Mouse (Mus musculus): Measurements from ENCODE around the gene Faim2. TPM values are rescaled to one million over a fixed set of nuclear protein-coding genes. Genes with fewer than 3 reads are reported as not detected.

The Faim2 gene
- 0.91 and 1.1 TPM in 2 replicates for polyA plus RNA-seq (2015; fragmentation: Nextera tagmentation; extraction: Ambion mirVana)

DNA sequence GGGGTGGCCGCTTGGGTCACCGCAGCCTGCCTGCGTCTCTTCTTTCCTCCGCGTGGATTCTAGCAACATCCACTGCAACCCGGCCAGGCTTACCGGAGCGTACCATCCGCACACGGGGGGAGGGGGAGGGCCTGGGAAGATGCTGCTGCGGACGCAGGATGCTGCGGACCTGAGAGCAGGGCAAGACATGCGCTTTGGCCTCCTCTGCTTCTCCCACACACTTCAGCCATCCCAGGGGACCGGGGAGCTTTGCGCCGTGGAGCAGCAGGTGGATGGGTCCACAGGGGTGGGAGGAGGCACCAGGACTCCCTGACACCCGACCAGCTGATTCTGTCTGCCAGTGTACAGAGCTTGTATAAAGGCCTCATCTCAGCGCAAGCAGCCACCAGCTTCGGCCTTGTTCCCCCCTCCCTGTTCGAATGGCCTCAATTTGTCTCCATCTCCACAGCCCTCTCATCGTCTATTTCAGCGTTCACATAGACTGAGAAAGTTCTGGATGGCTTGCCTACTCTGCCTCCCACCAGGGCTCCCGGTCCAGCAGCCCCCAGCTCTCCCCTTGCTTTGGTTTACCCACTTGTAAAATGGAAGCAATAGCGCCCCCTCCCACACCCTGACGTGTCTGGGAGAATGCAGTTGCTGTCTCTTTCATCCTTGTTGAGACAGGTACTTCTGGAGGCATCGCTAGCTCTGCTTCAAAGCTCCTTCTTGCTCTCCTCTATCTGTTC lies at the start of gene Faim2:
Gene Faim2 (minus strand): TSS at position 537 of the 725 bp plus-strand sequence.
- WGBS, result 13% methylated on average over 27 of the region's 27 CpGs
- Histone ChIP-seq H3K36me3 (ENCODE audit: control insufficient read depth, insufficient read depth, low read length) (no peaks in the 10 kb centered on the region), H3K4me2 (ENCODE audit: low read depth, low read length) (no peak within 1 kb of the TSS), H3K9ac (ENCODE audit: low read depth, low read length) (no peak within 1 kb of the TSS), H3K27ac (ENCODE audit: low read length) (no peak within 1 kb of the TSS), H3K27me3 (replicated peaks; ENCODE audit: control insufficient read depth, insufficient read depth, low read length) (peaks cover 23% of the 10 kb centered on the region), H3K4me1 (ENCODE audit: control insufficient read depth, insufficient read depth, low read length) (no peaks in the 10 kb centered on the region), H3K9me3 (ENCODE audit: control insufficient read depth, low read length) (no peaks in the 10 kb centered on the region), H3K4me3 (ENCODE audit: low read length) (no peak within 1 kb of the TSS)
- no peak for ATAC-seq

DNA sequence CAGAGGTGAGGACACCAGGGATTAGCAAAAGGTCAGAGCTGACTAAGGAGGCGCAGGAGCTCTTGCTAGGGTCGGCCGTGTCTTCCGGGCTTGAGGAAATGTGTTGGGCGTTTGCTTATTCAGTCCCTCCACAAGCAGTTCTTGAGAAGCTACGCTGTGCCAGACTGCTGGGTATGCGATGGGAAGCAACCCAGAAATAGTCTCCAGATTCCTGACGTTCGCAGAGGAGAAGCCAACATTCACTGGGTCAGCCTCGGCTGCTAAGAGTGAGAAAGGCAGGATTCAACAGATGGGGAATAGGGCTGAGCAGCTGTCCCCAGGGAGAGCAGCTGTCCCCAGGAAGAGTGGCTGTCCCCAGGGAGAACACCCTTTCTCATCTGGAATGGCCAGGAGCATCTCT lies 41.2 kb upstream of the Faim2 start:
- ATAC-seq, result no peak
- H3K4me2 ChIP-seq (ENCODE audit: low read depth, low read length), result no peak overlapping the region
- no peak overlapping the region for H3K27ac ChIP-seq (ENCODE audit: low read length)
- H3K36me3 ChIP-seq (ENCODE audit: control insufficient read depth, insufficient read depth, low read length), result no peaks in the 10 kb centered on the region
- no peak overlapping the region for H3K4me3 ChIP-seq (ENCODE audit: low read length)
- H3K27me3 ChIP-seq (replicated peaks; ENCODE audit: control insufficient read depth, insufficient read depth, low read length), result no peaks in the 10 kb centered on the region
- no peak overlapping the region for H3K9ac ChIP-seq (ENCODE audit: low read depth, low read length)
- no peaks in the 10 kb centered on the region for H3K4me1 ChIP-seq (ENCODE audit: control insufficient read depth, insufficient read depth, low read length)
- H3K9me3 ChIP-seq (ENCODE audit: control insufficient read depth, low read length), result no peaks in the 10 kb centered on the region
- WGBS, result 71% methylated on average over 10 of the region's 10 CpGs

DNA sequence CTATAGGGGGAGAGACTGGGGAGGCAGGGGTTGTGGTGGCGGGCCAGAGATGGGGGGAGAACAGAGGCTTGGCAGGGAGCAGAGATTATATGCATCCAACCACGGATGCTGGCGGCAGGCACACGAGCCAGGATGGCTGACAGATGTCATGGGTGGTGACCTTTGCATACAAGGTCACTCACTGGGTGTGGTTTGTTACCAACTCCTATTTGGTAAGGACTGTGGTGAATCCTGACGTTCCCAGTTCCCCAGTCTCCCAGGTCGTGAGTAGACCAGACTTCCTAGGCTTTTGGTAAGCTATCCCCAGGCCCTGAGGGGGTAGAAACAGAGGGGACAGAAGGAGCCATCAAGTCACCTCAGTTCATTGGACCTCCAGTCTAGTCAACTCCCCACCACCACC lies 40.7 kb upstream of the Faim2 start:
- Histone ChIP-seq H3K4me2 (ENCODE audit: low read depth, low read length) (no peak overlapping the region), H3K4me3 (ENCODE audit: low read length) (no peak overlapping the region), H3K9ac (ENCODE audit: low read depth, low read length) (no peak overlapping the region), H3K36me3 (ENCODE audit: control insufficient read depth, insufficient read depth, low read length) (no peaks in the 10 kb centered on the region), H3K4me1 (ENCODE audit: control insufficient read depth, insufficient read depth, low read length) (no peaks in the 10 kb centered on the region), H3K27ac (ENCODE audit: low read length) (no peak overlapping the region), H3K9me3 (ENCODE audit: control insufficient read depth, low read length) (no peaks in the 10 kb centered on the region), H3K27me3 (replicated peaks; ENCODE audit: control insufficient read depth, insufficient read depth, low read length) (no peaks in the 10 kb centered on the region)
- WGBS, result 69% methylated on average over 6 of the region's 6 CpGs
- no peak for ATAC-seq

DNA sequence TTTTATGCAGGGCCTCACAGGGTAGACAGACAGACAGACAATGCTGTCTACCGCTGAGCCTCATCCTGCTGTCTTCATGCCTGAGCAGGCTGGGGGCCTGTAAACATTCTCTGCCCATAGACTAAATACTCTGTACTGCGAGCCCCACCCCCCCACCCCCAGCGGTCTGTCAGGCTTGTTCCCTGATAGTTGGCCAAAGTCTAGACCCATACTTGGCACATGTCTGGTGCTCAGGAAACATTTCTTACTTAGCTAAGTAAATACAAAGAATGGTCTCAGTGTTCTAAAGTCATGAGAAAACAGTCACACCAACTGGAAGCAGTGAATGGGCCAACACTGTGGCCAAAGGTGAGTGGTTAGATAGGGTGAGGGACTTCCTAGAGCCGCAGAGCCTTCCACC lies 39.4 kb upstream of the Faim2 start:
- no peak for ATAC-seq
- Histone ChIP-seq H3K9ac (ENCODE audit: low read depth, low read length) (no peak overlapping the region), H3K27me3 (replicated peaks; ENCODE audit: control insufficient read depth, insufficient read depth, low read length) (no peaks in the 10 kb centered on the region; the same call in 1 of the 2 replicates), H3K9me3 (ENCODE audit: control insufficient read depth, low read length) (no peaks in the 10 kb centered on the region), H3K4me3 (ENCODE audit: low read length) (no peak overlapping the region), H3K4me2 (ENCODE audit: low read depth, low read length) (no peak overlapping the region), H3K4me1 (ENCODE audit: control insufficient read depth, insufficient read depth, low read length) (no peaks in the 10 kb centered on the region), H3K36me3 (ENCODE audit: control insufficient read depth, insufficient read depth, low read length) (no peaks in the 10 kb centered on the region), H3K27ac (ENCODE audit: low read length) (no peak overlapping the region)
- WGBS, result 56% methylated on average over 4 of the region's 4 CpGs

DNA sequence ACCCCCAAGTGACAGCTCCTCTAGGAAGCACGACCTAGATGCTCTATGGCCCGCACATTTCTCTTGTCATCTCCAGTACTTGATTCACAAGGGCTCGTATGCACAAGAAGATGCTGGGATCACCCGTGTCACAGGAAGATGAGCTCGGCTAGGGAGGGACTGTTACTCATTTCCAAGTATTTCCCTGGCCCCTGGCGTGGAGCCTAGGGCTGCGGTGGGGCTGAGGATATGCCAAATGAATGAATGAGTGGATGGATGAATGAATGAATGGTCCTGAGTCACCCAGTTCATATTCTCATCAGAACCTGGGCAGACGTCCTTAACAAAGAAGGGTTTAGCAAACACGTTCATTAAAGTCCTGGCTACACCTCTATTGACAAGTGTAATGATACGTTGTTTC lies 32.3 kb upstream of the Faim2 start:
- no peaks in the 10 kb centered on the region; the same call in 1 of the 2 replicates for H3K27me3 ChIP-seq (replicated peaks; ENCODE audit: control insufficient read depth, insufficient read depth, low read length)
- 65% methylated on average over 10 of the region's 10 CpGs for WGBS
- no peak overlapping the region for H3K4me2 ChIP-seq (ENCODE audit: low read depth, low read length)
- H3K27ac ChIP-seq (ENCODE audit: low read length), result no peak overlapping the region
- H3K36me3 ChIP-seq (ENCODE audit: control insufficient read depth, insufficient read depth, low read length), result no peaks in the 10 kb centered on the region
- no peak overlapping the region for H3K4me3 ChIP-seq (ENCODE audit: low read length)
- no peak overlapping the region for H3K9ac ChIP-seq (ENCODE audit: low read depth, low read length)
- no peaks in the 10 kb centered on the region for H3K9me3 ChIP-seq (ENCODE audit: control insufficient read depth, low read length)
- no peak for ATAC-seq
- H3K4me1 ChIP-seq (ENCODE audit: control insufficient read depth, insufficient read depth, low read length), result no peaks in the 10 kb centered on the region

DNA sequence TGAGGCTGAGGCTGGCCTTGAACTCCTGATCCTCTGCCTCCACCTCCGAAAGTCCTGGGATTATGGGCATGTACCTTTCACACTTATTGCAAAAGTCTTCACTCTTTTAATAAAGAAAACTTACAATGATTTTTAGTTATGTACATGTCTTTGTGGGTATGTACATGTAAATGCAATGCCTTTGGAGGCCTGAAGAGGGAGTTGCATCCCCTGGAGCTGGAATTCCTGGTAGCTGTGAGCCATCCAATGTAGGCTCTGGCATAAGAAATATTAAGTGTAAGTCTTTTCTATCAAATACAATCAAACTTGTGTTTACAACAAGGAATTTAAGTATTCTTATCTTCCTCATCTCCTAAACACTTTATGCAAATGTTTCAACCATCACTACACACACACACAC lies 31.0 kb upstream of the Faim2 start:
- Histone ChIP-seq H3K4me1 (ENCODE audit: control insufficient read depth, insufficient read depth, low read length) (no peaks in the 10 kb centered on the region), H3K4me2 (ENCODE audit: low read depth, low read length) (no peak overlapping the region), H3K27ac (ENCODE audit: low read length) (no peak overlapping the region), H3K4me3 (ENCODE audit: low read length) (no peak overlapping the region), H3K9me3 (ENCODE audit: control insufficient read depth, low read length) (no peaks in the 10 kb centered on the region), H3K36me3 (ENCODE audit: control insufficient read depth, insufficient read depth, low read length) (no peaks in the 10 kb centered on the region), H3K27me3 (replicated peaks; ENCODE audit: control insufficient read depth, insufficient read depth, low read length) (no peaks in the 10 kb centered on the region; the same call in 1 of the 2 replicates), H3K9ac (ENCODE audit: low read depth, low read length) (no peak overlapping the region)
- ATAC-seq, result no peak
- WGBS, result 80% methylated on average over 1 of the region's 1 CpGs

DNA sequence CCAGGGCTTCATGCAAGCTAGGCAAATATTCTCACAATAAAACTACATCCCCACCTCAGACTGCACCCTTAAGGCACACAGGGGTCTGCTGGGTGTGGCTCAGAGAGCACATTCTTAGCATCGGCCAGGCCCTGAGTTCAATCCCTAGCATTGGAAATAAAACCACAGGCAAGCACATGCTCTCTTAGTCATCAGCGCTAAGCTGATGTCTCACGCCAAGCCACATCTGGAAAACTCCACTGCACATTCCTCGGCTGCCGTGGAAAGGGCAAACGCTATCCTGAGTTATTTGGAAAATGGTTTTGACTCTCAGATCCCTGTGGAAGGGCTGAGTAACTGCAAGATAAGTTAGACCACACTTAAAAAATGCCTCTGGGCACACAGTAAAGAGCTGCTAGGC lies 25.8 kb upstream of the Faim2 start:
- no peaks in the 10 kb centered on the region for H3K27me3 ChIP-seq (replicated peaks; ENCODE audit: control insufficient read depth, insufficient read depth, low read length)
- no peaks in the 10 kb centered on the region for H3K36me3 ChIP-seq (ENCODE audit: control insufficient read depth, insufficient read depth, low read length)
- no peak overlapping the region for H3K9ac ChIP-seq (ENCODE audit: low read depth, low read length)
- ATAC-seq, result no peak
- H3K4me2 ChIP-seq (ENCODE audit: low read depth, low read length), result no peak overlapping the region
- no peaks in the 10 kb centered on the region for H3K9me3 ChIP-seq (ENCODE audit: control insufficient read depth, low read length)
- no peaks in the 10 kb centered on the region for H3K4me1 ChIP-seq (ENCODE audit: control insufficient read depth, insufficient read depth, low read length)
- WGBS, result 39% methylated on average over 6 of the region's 6 CpGs
- no peak overlapping the region for H3K27ac ChIP-seq (ENCODE audit: low read length)
- H3K4me3 ChIP-seq (ENCODE audit: low read length), result no peak overlapping the region

DNA sequence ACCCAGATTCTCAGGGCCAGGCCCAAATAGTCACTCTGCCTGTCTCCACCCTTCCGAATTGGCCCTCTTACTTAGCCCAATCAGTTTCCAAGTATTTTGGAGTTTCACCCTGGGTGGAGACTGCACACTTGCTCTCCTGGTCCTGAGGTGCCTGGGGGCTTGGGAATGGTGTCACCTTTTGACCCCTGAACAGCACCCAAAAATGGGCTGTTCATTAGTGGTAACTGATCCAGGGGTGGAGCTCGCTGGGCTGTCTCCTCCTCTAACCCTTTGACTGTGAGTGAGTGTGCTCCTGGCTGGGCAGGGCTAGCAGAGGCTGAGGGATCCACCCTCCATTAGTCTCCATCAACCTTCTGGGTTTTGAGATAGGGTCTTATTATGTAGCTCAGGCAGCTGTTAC lies 21.9 kb upstream of the Faim2 start:
- no peak overlapping the region for H3K27ac ChIP-seq (ENCODE audit: low read length)
- H3K4me1 ChIP-seq (ENCODE audit: control insufficient read depth, insufficient read depth, low read length), result no peaks in the 10 kb centered on the region
- WGBS, result 55% methylated on average over 2 of the region's 2 CpGs
- no peak for ATAC-seq
- no peaks in the 10 kb centered on the region for H3K27me3 ChIP-seq (replicated peaks; ENCODE audit: control insufficient read depth, insufficient read depth, low read length)
- H3K9ac ChIP-seq (ENCODE audit: low read depth, low read length), result no peak overlapping the region
- no peaks in the 10 kb centered on the region for H3K36me3 ChIP-seq (ENCODE audit: control insufficient read depth, insufficient read depth, low read length)
- no peak overlapping the region for H3K4me2 ChIP-seq (ENCODE audit: low read depth, low read length)
- no peaks in the 10 kb centered on the region for H3K9me3 ChIP-seq (ENCODE audit: control insufficient read depth, low read length)
- no peak overlapping the region for H3K4me3 ChIP-seq (ENCODE audit: low read length)

DNA sequence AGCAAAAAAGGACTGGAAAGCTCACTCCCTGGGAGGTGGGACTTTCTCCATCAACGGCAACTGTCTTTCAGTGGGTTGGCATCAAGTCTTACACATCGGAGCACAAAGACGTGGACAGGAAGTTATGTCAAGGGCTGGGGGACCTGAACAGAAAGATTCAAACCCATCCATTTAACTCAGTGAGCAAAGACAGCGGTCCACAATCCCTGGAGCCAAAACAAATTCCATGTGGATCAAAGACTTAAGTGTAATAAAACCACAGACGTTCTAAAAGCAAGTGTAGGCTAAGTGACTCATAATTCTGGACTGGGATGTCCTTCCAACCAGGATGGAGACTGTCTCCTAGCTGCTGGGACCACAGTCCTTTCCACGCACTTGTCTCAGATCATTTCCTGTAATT lies 19.8 kb upstream of the Faim2 start:
- WGBS, result 73% methylated on average over 6 of the region's 6 CpGs
- Histone ChIP-seq H3K27ac (ENCODE audit: low read length) (no peak overlapping the region), H3K4me2 (ENCODE audit: low read depth, low read length) (no peak overlapping the region), H3K4me1 (ENCODE audit: control insufficient read depth, insufficient read depth, low read length) (no peaks in the 10 kb centered on the region), H3K9ac (ENCODE audit: low read depth, low read length) (no peak overlapping the region), H3K36me3 (ENCODE audit: control insufficient read depth, insufficient read depth, low read length) (no peaks in the 10 kb centered on the region), H3K9me3 (ENCODE audit: control insufficient read depth, low read length) (no peaks in the 10 kb centered on the region), H3K4me3 (ENCODE audit: low read length) (no peak overlapping the region), H3K27me3 (replicated peaks; ENCODE audit: control insufficient read depth, insufficient read depth, low read length) (0 out of 2 replicates have a peak, but pooled peaks cover 4% of the 10 kb centered on the region)
- no peak for ATAC-seq

DNA sequence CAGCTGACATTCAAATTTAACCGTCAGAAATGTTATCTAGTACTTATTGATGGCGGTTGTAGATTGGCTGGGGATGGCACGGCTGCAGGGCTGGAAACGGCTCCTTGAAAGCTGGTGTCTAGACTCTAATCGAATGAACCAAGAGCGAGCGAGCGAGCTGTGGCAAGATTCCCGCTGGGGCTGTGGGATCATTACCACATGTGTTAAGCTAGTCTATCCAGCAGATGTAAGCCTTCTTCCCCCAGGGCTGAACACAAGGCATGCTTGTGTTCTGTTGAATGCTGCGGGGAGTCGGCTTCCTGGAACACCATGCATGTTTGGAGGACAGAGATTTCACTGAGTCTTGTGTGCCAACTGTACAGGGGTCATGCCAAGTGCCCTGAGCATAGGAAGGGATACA lies 18.6 kb upstream of the Faim2 start:
- 72% methylated on average over 11 of the region's 11 CpGs for WGBS
- no peaks in the 10 kb centered on the region for H3K9me3 ChIP-seq (ENCODE audit: control insufficient read depth, low read length)
- H3K4me1 ChIP-seq (ENCODE audit: control insufficient read depth, insufficient read depth, low read length), result no peaks in the 10 kb centered on the region
- H3K36me3 ChIP-seq (ENCODE audit: control insufficient read depth, insufficient read depth, low read length), result no peaks in the 10 kb centered on the region
- ATAC-seq, result no peak
- no peak overlapping the region for H3K27ac ChIP-seq (ENCODE audit: low read length)
- H3K27me3 ChIP-seq (replicated peaks; ENCODE audit: control insufficient read depth, insufficient read depth, low read length), result 0 out of 2 replicates have a peak, but pooled peaks cover 4% of the 10 kb centered on the region
- no peak overlapping the region for H3K9ac ChIP-seq (ENCODE audit: low read depth, low read length)
- H3K4me3 ChIP-seq (ENCODE audit: low read length), result no peak overlapping the region
- no peak overlapping the region for H3K4me2 ChIP-seq (ENCODE audit: low read depth, low read length)

All from intestine, embryonic 16.5 days (tissue).